Mouse (Mus musculus) urinary bladder, postnatal 36 days (tissue): ENCODE data around the gene Kcnn3.
A peak's percentile ranks its signal among the peaks of the same experiment; 100 is the strongest.

ENCODE experiments used
- DNase-seq, 2 experiments: peaks; one replicate each; pipeline ENCODE4 v3.0.0; 2022; ENCODE audit warnings: low spot score in 2 of 2, mixed read lengths in 1 of 2

The Kcnn3 gene

GRCm38 (mm10) chr3:89519894-89520293 is at the start of gene Kcnn3:
Kcnn3 (plus strand) TSS chr3:89520164.
- DNase-seq = peak; percentile 68 to 80

GRCm38 (mm10) chr3:89472280-89472679 is 47.7 kb upstream of the Kcnn3 start:
- no peak for DNase-seq

- DNase-seq = no peak
These were observed 46.1 kb upstream of the Kcnn3 start for GRCm38 (mm10) chr3:89473838-89474237.

- no peak for DNase-seq
These were observed 40.9 kb upstream of the Kcnn3 start for GRCm38 (mm10) chr3:89479055-89479454.

- no peak for DNase-seq
These were observed 38.5 kb upstream of the Kcnn3 start for GRCm38 (mm10) chr3:89481488-89481887.

GRCm38 (mm10) chr3:89482249-89482648 is 37.7 kb upstream of the Kcnn3 start:
- DNase-seq = peak in 1 of 2 experiments; percentile 25

- DNase-seq = peak; percentile 70 to 83
These were observed 35.0 kb upstream of the Kcnn3 start for GRCm38 (mm10) chr3:89484766-89485524.

- no peak for DNase-seq
These were observed 33.9 kb upstream of the Kcnn3 start for GRCm38 (mm10) chr3:89486111-89486510.

GRCm38 (mm10) chr3:89486916-89487702 is 32.9 kb upstream of the Kcnn3 start:
- no peak for DNase-seq

GRCm38 (mm10) chr3:89490790-89491189 is 29.2 kb upstream of the Kcnn3 start:
- no peak for DNase-seq

- no peak for DNase-seq
These were observed 28.4 kb upstream of the Kcnn3 start for GRCm38 (mm10) chr3:89491559-89491958.

- DNase-seq = no peak
These were observed 27.2 kb upstream of the Kcnn3 start for GRCm38 (mm10) chr3:89492701-89493151.

- DNase-seq = no peak
These were observed 25.3 kb upstream of the Kcnn3 start for GRCm38 (mm10) chr3:89494630-89495029.

- no peak for DNase-seq
These were observed 23.6 kb upstream of the Kcnn3 start for GRCm38 (mm10) chr3:89496366-89496765.

GRCm38 (mm10) chr3:89499696-89500095 is 20.3 kb upstream of the Kcnn3 start:
- DNase-seq = no peak

- no peak for DNase-seq
These were observed 18.5 kb upstream of the Kcnn3 start for GRCm38 (mm10) chr3:89501486-89501885.

- DNase-seq = no peak
These were observed 17.4 kb upstream of the Kcnn3 start for GRCm38 (mm10) chr3:89502551-89502950.

- DNase-seq = no peak
These were observed 11.9 kb upstream of the Kcnn3 start for GRCm38 (mm10) chr3:89508041-89508440.

- peak in 1 of 2 experiments; percentile 25 for DNase-seq
These were observed 9.0 kb upstream of the Kcnn3 start for GRCm38 (mm10) chr3:89510979-89511378.

- no peak for DNase-seq
These were observed 8.6 kb upstream of the Kcnn3 start for GRCm38 (mm10) chr3:89511400-89511799.

- no peak for DNase-seq
These were observed 7.7 kb upstream of the Kcnn3 start for GRCm38 (mm10) chr3:89512225-89512624.

GRCm38 (mm10) chr3:89515444-89515843 is 4.5 kb upstream of the Kcnn3 start:
- no peak for DNase-seq

- DNase-seq = no peak
These were observed 3.6 kb upstream of the Kcnn3 start for GRCm38 (mm10) chr3:89516321-89516720.
